Mouse (Mus musculus) adrenal gland (tissue): ENCODE data around the gene Rbp7.
"Not testable (repeated sequence)": the region's sequence is repeated elsewhere in the genome, so short reads cannot be mapped to it uniquely, and the experiment has no call there.

Experiments
- intact Hi-C: fragments of 180-260 bp; cut with DNase I; formaldehyde crosslinking; loops from one replicate; pipeline ENCODE4 v1.15.1; 2025
- long read RNA-seq, 2 experiments: library from polyadenylated mRNA; unstranded; transcript quantifications; one replicate each; pipeline ENCODE4 v2.0.0; 2020; ENCODE audit warnings: borderline replicate concordance in 1 of 2; ENCODE audit not compliant: insufficient replicate concordance in 1 of 2

Rbp7 gene
- long read RNA-seq, experiment 1: 0 reads
- long read RNA-seq, experiment 2, partial matches to known transcripts: 0 of 2 reads
- long read RNA-seq, experiment 2, other reads (novel, unspliced or antisense): 0 of 2 reads

DNA sequence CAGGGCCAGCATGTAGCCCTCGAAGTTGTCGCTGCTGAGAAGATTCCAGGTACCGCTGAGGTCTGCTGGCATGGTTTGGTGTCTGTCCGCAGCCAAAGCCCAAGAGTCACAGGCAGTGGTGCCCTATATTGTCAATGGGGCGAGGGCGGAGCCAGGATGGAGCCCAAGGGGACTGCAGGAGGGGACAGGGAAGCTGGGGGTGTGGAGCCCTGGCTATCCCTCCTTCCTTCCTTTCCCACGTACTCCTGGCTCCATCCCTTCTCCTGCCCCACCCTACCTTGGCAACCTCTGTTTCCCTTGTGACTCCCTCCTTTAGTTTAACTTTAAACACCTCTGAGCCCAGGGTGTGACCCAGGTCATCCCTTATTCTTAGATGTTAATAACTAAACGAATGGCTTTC, at the start of gene Rbp7:
Gene Rbp7, minus strand, starts transcription at position 100 of the 400 bp plus-strand sequence.
- intact Hi-C loops: no loop called here

- intact Hi-C loops: no loop called here
Measured at GRCm38 (mm10) chr4:149504363-149504762, 49.6 kb upstream of the Rbp7 start.

DNA sequence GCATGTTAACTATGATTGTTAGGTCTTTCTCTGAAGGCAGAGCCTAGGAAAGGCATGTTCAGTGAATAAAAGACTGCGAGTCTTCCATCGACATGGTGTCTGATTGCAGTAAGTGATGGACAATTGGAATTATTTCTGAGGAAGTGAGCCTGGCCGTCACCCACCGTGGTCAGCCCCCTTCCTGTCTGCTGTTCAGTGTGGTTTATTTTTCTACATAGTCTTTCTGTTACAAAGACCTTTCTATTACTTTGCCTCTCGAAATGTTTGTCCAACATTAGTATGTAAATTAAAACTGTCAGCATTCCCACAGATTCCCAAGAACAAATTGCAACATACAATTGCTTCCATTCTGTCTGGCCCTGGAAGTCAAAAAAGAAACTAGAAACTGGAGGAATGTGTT, 45.0 kb upstream of the Rbp7 start:
- intact Hi-C loops: no loop called here

GRCm38 (mm10) chr4:149498901-149499300, 44.1 kb upstream of the Rbp7 start:
- intact Hi-C loops: no loop called here

GRCm38 (mm10) chr4:149496612-149497011, 41.8 kb upstream of the Rbp7 start:
- intact Hi-C loops: no loop called here

GRCm38 (mm10) chr4:149491151-149491550, 36.4 kb upstream of the Rbp7 start:
- intact Hi-C loops: no loop called here

DNA sequence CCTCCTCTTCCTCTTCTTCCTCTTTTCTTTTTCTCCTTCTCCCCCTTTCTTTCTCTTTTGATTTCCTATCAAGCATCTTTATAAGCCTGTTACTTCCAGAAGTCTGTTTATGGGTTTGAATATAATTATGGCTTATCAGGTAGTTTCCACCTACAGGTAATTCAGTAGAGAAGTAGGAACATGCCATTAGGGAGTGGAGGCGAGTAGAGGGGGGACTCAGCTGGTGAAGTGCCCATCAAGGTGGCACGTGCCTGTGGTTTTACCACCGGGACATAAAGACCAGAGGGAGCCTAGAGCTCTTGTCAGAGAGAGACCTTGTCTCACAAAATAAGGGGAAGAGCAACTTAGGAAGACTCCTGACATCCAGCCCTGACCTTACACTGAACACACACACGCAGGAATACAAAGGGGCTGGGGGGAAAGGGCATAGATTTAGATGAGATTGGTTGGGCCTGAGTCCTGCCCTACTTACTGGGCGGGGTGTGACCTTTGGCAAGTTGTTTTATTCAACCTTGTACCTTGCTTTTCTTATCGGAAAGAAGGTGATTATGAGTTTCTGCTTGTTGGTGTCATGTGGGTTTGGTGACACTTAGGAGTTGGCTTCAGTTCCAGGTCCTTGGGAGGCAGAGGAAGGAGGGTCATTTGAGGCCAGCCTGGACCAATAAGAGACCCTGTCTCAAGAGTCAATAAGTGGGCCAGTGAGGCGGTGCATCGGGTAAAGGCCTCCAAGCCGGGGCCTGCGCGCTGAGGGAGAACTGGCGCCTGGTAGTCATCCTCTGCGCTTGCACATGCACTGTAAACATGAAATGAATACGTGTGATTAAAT, 34.9 kb upstream of the Rbp7 start:
- intact Hi-C loops: no loop called here

- intact Hi-C loops: no loop called here
Measured at GRCm38 (mm10) chr4:149487729-149488128, 33.0 kb upstream of the Rbp7 start.

- intact Hi-C loops: loop anchor here (2.0 kb wide), 1 partner anchor 57 kb away; no protein-coding TSS in a partner anchor
Measured at GRCm38 (mm10) chr4:149485825-149486206, 31.0 kb upstream of the Rbp7 start.

DNA sequence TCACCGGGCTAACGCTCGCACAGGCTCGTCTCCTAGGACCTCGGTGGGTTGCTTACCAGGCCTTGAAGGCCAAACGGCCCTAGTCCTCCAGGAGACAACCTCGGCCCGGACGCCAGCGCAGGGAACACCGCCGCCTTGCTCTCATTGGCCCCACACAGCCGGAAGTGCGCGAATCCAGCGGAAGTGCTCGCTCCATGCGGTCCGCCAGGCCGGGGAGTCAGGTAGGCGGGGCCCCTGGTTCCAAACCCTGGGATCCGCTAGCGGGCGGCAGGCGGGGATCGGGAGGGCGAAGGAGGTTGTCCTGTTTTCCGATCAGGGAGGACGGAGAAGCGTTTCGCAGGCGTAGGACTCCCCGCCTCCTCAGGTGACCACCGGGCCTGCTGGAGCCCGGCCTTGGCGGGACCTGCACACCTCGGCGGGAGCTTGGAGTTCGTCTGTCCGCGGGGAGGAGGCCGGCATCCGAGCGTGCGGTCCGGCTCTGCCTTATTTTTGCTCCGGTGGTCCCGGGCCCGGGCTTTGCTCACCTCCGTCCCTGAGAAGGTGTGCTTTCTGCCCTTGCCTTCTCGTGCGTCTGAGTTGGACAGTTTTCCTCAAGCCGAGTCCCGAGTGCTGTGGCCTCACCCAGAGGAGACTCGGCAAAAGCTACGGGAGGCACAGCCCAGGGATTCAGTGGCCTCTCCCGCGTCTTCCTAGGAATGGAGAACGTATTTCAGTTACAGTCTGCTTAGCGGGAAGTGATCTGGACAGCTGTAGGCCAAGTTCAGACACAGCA, 30.5 kb upstream of the Rbp7 start, which contains the start of the genes Nmnat1 and Lzic:
Gene Nmnat1, minus strand, starts transcription at position 150 of the 772 bp plus-strand sequence.
Gene Lzic, plus strand, starts transcription at position 177 of the 772 bp plus-strand sequence.
- intact Hi-C loops: loop anchor here (2.0 kb wide), 1 partner anchor 58 kb away; no protein-coding TSS in a partner anchor

DNA sequence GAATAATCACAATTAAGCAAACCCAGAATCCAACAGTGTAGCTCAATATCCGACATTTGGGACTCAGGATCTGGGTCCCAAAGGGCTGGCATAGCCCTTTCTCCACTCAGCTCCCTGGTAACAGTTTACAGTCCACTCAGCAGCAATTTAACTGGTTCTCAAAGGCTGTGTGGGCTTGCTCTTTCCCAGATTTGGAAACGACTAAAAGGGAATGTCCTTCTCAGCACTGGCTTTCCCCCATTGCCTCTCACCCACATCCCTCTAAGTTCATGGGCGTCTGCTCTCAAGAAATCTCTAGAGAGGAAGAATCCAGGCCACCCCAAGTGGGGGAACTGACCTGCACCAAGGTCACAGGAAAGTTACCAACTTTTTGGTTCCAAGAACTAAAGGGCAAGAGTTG, 29.8 kb upstream of the Rbp7 start:
- intact Hi-C loops: loop anchor here (2.0 kb wide), 1 partner anchor 58 kb away; no protein-coding TSS in a partner anchor

- intact Hi-C loops: no loop called here
Measured at GRCm38 (mm10) chr4:149477078-149477477, 22.3 kb upstream of the Rbp7 start, which contains the start of gene Tmem274. Gene Tmem274, plus strand, starts transcription at chr4:149477378.

GRCm38 (mm10) chr4:149475096-149475495, 20.3 kb upstream of the Rbp7 start:
- intact Hi-C loops: no loop called here

DNA sequence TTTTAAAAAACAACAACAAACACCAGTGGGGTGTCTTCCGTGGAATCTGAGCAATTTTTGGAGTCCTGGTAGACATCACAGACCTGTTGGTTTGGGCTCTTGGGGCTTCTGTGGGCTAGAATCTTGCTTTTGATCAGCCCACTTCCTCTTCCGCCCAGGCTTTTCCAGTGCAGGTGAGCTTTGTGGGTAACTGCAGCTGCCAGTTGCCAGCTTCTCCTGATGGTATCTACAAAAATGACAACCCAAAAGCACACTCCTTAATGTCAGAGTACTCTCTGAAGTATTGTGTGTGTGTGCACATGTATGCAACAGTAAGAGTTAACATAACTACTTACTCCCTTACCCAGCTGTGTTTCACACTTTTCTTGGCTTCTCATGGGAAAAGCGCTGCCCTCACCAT, 14.8 kb upstream of the Rbp7 start:
- intact Hi-C loops: no loop called here

DNA sequence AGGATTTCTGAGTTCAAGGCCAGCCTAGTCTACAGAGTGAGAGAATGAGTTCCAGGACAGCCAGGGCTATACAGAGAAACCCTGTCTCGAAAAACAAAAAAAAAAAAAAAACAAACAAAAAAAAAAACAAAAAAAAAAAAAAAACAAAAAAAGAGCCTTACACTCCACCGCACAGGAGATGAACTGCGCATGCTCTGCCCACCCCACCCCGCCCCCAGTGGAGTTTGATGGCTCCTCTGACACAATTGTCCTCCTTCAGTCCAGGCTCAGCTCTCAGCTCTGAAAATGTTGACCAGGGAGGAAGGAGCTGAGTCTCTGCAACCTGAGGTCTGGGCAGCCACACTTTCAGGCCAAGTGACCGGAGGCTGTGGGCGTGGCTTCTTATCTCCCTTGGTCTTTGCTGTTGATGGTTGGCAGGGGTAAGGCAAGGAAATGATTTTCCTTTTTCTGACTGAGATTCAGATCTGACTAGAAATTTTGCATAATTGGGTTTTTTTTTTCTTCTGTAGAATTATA, 8.7 kb upstream of the Rbp7 start:
- intact Hi-C loops: no loop called here

DNA sequence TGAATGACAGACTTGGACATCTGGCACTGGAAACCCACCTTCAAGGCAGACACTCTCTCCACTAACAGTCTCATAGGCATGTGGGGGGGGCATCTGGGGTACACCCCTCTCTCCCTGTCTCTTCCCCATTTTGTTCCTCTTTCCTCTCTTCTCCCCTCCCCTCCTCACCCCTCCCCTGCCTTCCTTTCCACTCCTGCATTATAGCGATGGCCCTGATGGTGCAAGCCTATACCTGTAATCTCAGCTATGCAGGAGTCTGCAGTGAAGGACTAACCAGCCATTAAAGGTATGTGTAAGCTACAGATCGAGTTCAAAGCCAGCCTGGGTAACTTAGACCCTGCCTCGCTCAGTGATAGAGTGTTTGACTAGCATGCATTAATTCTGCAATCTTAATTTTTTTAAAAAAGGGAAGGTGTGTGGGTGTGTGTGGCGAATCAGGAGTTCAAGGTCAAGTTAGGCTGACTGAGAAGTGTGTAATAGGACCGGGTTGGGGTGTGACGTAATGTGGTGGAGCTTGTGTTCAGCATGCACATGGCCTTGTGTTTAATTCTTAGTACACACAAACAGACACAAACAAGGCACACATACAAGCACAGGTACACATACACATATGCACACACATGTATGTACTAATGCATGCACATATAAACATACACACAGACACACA, 7.7 kb upstream of the Rbp7 start:
- intact Hi-C loops: no loop called here

- intact Hi-C loops: no loop called here
Measured at GRCm38 (mm10) chr4:149461579-149462304, 7.0 kb upstream of the Rbp7 start.

DNA sequence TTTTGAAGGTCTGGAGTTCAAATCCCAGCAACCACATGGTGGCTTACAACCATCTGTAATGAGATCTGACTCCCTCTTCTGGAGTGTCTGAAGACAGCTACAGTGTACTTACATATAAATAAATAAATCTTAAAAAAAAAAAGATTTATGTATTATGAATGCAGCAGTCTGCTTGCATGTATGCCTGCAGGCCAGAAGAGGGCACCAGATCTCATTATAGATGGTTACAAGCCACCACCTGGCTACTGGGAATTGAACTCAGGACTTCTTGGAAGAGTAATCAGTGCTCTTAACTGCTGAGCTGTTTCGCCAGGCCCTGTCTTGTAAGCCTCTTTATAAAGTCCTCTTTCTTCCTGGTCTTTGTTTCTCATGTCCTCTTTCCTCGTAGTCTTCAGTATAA, 5.7 kb upstream of the Rbp7 start:
- intact Hi-C loops: not testable (repeated sequence)

DNA sequence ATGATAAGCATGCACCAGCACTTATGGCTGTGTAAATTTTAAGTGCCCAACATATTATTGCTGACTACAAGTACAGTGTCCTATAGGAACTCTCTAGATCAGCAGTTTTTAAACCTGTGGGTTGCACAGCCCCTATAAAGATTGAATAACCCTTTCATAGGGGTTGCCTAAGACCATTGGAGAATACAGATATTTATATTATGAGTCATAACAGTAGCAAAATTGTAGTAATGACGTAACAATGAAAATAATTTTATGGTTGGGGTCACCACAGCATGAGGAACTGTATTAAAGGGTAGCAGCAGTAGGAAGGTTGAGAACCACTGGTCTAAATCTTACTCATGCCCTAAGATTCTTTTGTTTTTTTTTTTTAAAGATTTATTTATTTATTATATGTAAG, 4.6 kb upstream of the Rbp7 start:
- intact Hi-C loops: no loop called here

GRCm38 (mm10) chr4:149458526-149458925, 3.7 kb upstream of the Rbp7 start:
- intact Hi-C loops: no loop called here
